Mouse (Mus musculus): Measurements from ENCODE around the gene Sdk1. TPM values are rescaled to one million over a fixed set of nuclear protein-coding genes. Genes with fewer than 3 reads are reported as not detected.

Gene Sdk1
- polyA plus RNA-seq, 1 experiment from 2014 or later, result 0.21 TPM

- H3K9ac ChIP-seq, result no peak overlapping the region
- H3K4me2 ChIP-seq, result no peak overlapping the region
- H3K36me3 ChIP-seq (replicated peaks), result no peaks in the 10 kb centered on the region
- H3K27ac ChIP-seq (replicated peaks), result no peak overlapping the region
- no peaks in the 10 kb centered on the region for H3K9me3 ChIP-seq (replicated peaks)
- no peak overlapping the region for H3K4me3 ChIP-seq (replicated peaks)
- 60% methylated on average over 4 of the region's 4 CpGs for WGBS (ENCODE audit: insufficient replicate concordance)
- no peak for ATAC-seq (ENCODE audit: insufficient read depth)
- no peaks in the 10 kb centered on the region for H3K4me1 ChIP-seq (replicated peaks)
- H3K27me3 ChIP-seq, result no peaks in the 10 kb centered on the region
Observed at GRCm38 (mm10) chr5:141390541-141390940, 149.3 kb downstream of the Sdk1 start.

DNA sequence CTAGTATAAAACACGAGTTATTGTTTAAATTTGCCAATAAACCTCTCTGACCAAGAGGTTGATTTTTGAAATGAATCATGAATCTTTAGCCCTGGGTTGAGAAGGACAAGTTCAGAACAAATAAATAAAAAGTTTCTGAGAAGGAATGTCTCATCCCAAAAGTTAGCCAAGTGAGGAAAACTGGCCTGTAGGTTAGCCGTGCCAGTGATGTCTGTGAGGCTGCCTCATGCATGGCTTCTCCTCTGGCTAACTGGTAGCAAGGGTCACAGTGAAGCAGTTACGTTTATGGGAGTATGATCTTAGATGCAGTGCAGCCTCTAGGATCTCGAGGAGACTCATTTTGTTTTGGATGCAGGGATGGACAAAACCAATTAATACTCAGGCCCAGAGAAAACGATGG is 149.9 kb downstream of the Sdk1 start:
- no peaks in the 10 kb centered on the region for H3K4me1 ChIP-seq (replicated peaks)
- no peak overlapping the region for H3K4me2 ChIP-seq
- no peak for ATAC-seq (ENCODE audit: insufficient read depth)
- H3K9ac ChIP-seq, result no peak overlapping the region
- no peaks in the 10 kb centered on the region for H3K36me3 ChIP-seq (replicated peaks)
- no peaks in the 10 kb centered on the region for H3K9me3 ChIP-seq (replicated peaks)
- no peaks in the 10 kb centered on the region for H3K27me3 ChIP-seq
- H3K27ac ChIP-seq (replicated peaks), result no peak overlapping the region
- no peak overlapping the region for H3K4me3 ChIP-seq (replicated peaks)
- 47% methylated on average over 5 of the region's 5 CpGs for WGBS (ENCODE audit: insufficient replicate concordance)

DNA sequence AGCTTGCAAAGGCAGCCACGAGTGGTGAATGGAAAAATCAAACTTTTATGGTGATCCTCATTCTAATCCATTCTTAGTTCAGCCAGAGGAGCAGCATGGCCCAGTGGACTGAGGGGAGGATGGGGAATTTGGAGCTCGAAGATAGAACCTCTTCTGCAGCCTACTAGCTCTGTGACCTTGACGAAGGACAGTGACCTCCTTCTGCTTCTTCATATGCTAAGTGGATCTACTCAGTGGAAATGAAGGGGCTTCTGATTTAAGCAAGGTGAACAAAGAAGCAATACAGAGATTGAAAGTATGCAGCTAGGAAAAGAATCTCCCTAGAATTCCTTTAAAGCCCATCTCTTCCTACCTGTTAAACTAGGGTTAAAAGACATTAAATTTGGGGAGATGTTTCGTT is 152.6 kb downstream of the Sdk1 start:
- Histone ChIP-seq H3K27me3 (no peaks in the 10 kb centered on the region), H3K9me3 (replicated peaks) (no peaks in the 10 kb centered on the region), H3K4me2 (no peak overlapping the region), H3K4me3 (replicated peaks) (no peak overlapping the region), H3K4me1 (replicated peaks) (no peaks in the 10 kb centered on the region), H3K27ac (replicated peaks) (no peak overlapping the region), H3K36me3 (replicated peaks) (no peaks in the 10 kb centered on the region), H3K9ac (no peak overlapping the region)
- no peak for ATAC-seq (ENCODE audit: insufficient read depth)
- WGBS (ENCODE audit: insufficient replicate concordance), result 52% methylated on average over 4 of the region's 4 CpGs

DNA sequence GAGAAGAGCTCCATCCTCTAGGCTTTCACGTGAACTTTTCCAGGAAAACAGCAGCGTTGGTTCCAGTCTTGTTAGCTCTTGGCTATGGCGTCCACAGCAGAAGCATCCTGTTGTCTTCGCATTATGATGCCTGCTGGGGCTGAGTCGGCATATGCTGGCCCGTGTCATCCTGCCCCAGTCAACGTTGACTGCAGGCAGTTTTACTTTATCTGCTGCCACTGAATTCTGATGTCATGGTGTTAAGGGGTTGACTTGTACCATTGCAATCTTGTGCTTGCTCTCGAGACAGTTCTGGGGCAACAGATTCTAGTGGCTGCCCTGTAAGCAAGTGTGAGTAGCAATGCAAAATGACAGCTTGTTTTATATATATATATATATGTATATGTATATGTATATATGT is 153.3 kb downstream of the Sdk1 start:
- H3K4me1 ChIP-seq (replicated peaks), result no peaks in the 10 kb centered on the region
- ATAC-seq (ENCODE audit: insufficient read depth), result no peak
- no peak overlapping the region for H3K9ac ChIP-seq
- H3K36me3 ChIP-seq (replicated peaks), result no peaks in the 10 kb centered on the region
- no peak overlapping the region for H3K27ac ChIP-seq (replicated peaks)
- H3K9me3 ChIP-seq (replicated peaks), result no peaks in the 10 kb centered on the region
- H3K4me3 ChIP-seq (replicated peaks), result no peak overlapping the region
- H3K4me2 ChIP-seq, result no peak overlapping the region
- WGBS (ENCODE audit: insufficient replicate concordance), result 49% methylated on average over 8 of the region's 8 CpGs
- no peaks in the 10 kb centered on the region for H3K27me3 ChIP-seq

DNA sequence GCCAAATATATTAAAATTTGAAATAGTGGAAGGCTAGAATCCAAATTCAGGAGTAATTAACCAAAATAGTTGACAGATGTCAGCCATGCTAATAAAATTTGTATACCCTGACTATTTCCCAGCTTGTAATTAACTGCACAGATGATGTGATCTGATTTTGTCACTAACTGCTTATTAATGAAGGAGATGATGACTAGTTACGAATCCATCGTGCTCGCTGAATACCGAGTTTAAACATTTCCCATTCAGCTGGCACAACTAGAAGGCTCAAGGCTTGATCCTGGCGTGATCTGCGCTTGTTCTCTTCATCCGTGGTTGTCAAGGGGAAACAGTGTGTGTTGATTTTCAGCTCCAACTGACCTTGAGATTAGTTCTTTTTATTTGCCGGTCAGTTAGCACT is 162.5 kb downstream of the Sdk1 start:
- H3K4me1 ChIP-seq (replicated peaks), result no peaks in the 10 kb centered on the region
- 69% methylated on average over 8 of the region's 8 CpGs for WGBS (ENCODE audit: insufficient replicate concordance)
- H3K9ac ChIP-seq, result no peak overlapping the region
- no peak for ATAC-seq (ENCODE audit: insufficient read depth)
- H3K27ac ChIP-seq (replicated peaks), result no peak overlapping the region
- H3K4me2 ChIP-seq, result no peak overlapping the region
- no peak overlapping the region for H3K4me3 ChIP-seq (replicated peaks)
- H3K36me3 ChIP-seq (replicated peaks), result no peaks in the 10 kb centered on the region
- H3K9me3 ChIP-seq (replicated peaks), result no peaks in the 10 kb centered on the region
- no peaks in the 10 kb centered on the region for H3K27me3 ChIP-seq

- Histone ChIP-seq H3K27ac (replicated peaks) (no peak overlapping the region), H3K4me2 (no peak overlapping the region), H3K9ac (no peak overlapping the region), H3K36me3 (replicated peaks) (no peaks in the 10 kb centered on the region), H3K4me3 (replicated peaks) (no peak overlapping the region), H3K27me3 (no peaks in the 10 kb centered on the region), H3K4me1 (replicated peaks) (no peaks in the 10 kb centered on the region), H3K9me3 (replicated peaks) (no peaks in the 10 kb centered on the region)
- 28% methylated on average over 2 of the region's 2 CpGs for WGBS (ENCODE audit: insufficient replicate concordance)
- no peak for ATAC-seq (ENCODE audit: insufficient read depth)
Observed at GRCm38 (mm10) chr5:141404651-141405050, 163.4 kb downstream of the Sdk1 start.

- Histone ChIP-seq H3K36me3 (replicated peaks) (no peaks in the 10 kb centered on the region), H3K27ac (replicated peaks) (no peak overlapping the region), H3K4me3 (replicated peaks) (no peak overlapping the region), H3K4me1 (replicated peaks) (no peaks in the 10 kb centered on the region), H3K9ac (no peak overlapping the region), H3K4me2 (no peak overlapping the region), H3K9me3 (replicated peaks) (no peaks in the 10 kb centered on the region), H3K27me3 (no peaks in the 10 kb centered on the region)
- ATAC-seq (ENCODE audit: insufficient read depth), result no peak
- 38% methylated on average over 7 of the region's 7 CpGs for WGBS (ENCODE audit: insufficient replicate concordance)
Observed at GRCm38 (mm10) chr5:141406926-141407325, 165.6 kb downstream of the Sdk1 start.

- Histone ChIP-seq H3K36me3 (replicated peaks) (no peaks in the 10 kb centered on the region), H3K4me3 (replicated peaks) (no peak overlapping the region), H3K27me3 (no peaks in the 10 kb centered on the region), H3K4me1 (replicated peaks) (no peaks in the 10 kb centered on the region), H3K4me2 (no peak overlapping the region), H3K9ac (no peak overlapping the region), H3K9me3 (replicated peaks) (no peaks in the 10 kb centered on the region), H3K27ac (replicated peaks) (no peak overlapping the region)
- ATAC-seq (ENCODE audit: insufficient read depth), result no peak
- WGBS (ENCODE audit: insufficient replicate concordance), result 62% methylated on average over 11 of the region's 11 CpGs
Observed at GRCm38 (mm10) chr5:141413013-141413412, 171.7 kb downstream of the Sdk1 start.

DNA sequence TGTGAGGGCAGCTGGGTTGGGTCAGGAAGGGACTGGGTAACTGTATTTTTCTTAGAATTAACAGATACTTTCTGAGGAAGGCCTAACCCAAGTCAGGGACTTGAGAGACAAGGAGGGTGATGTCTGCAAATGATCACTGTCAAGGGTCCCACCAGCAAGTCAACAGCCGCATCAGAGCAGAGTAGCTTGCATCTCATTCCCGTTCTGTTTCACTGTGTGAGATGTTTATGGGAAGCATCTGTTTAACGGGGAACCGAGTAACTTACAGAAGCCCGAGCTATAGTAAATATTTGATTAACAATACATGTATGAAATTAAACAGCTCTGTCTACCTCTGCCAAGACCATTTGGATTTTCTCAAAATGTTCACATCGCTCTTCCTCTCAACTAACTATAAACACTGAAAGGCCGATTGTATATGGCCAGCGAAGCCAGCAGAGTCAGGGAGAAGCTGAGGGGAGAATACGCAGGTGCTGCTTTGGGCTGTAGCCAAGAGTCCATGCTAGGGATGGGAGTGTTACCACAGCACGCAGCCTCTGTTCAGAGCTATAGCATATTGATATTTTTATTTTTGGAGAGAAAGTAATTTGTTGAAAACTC is 174.5 kb downstream of the Sdk1 start:
- no peak overlapping the region for H3K9ac ChIP-seq
- H3K4me3 ChIP-seq (replicated peaks), result no peak overlapping the region
- no peak overlapping the region for H3K4me2 ChIP-seq
- H3K4me1 ChIP-seq (replicated peaks), result no peaks in the 10 kb centered on the region
- H3K9me3 ChIP-seq (replicated peaks), result no peaks in the 10 kb centered on the region
- H3K27me3 ChIP-seq, result no peaks in the 10 kb centered on the region
- no peak for ATAC-seq (ENCODE audit: insufficient read depth)
- H3K27ac ChIP-seq (replicated peaks), result no peak overlapping the region
- 64% methylated on average over 10 of the region's 10 CpGs for WGBS (ENCODE audit: insufficient replicate concordance)
- no peaks in the 10 kb centered on the region for H3K36me3 ChIP-seq (replicated peaks)

DNA sequence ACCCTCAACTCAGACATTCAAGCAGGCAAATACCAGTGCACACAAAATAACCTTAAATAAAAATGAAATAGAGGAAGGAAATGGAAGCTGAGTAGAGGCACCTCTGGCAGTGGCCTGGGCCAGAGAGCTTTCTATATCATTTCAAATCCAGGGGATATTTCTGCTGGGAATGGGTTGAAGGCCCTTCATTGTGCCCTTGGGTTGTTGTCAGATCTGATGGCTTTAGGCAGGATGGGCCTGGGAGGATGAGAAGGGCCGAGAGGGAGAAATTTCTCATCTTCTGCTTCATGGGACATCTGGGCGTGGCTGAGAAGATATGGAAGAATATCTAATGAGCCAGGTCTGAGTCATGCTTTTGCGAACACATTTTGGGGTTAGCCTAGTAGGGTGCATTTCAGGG is 186.8 kb downstream of the Sdk1 start:
- H3K4me2 ChIP-seq, result no peak overlapping the region
- H3K4me1 ChIP-seq (replicated peaks), result no peaks in the 10 kb centered on the region
- no peak overlapping the region for H3K4me3 ChIP-seq (replicated peaks)
- no peaks in the 10 kb centered on the region for H3K36me3 ChIP-seq (replicated peaks)
- H3K27ac ChIP-seq (replicated peaks), result no peak overlapping the region
- H3K9me3 ChIP-seq (replicated peaks), result no peaks in the 10 kb centered on the region
- H3K9ac ChIP-seq, result no peak overlapping the region
- no peaks in the 10 kb centered on the region for H3K27me3 ChIP-seq
- ATAC-seq (ENCODE audit: insufficient read depth), result no peak
- 53% methylated on average over 3 of the region's 3 CpGs for WGBS (ENCODE audit: insufficient replicate concordance)

DNA sequence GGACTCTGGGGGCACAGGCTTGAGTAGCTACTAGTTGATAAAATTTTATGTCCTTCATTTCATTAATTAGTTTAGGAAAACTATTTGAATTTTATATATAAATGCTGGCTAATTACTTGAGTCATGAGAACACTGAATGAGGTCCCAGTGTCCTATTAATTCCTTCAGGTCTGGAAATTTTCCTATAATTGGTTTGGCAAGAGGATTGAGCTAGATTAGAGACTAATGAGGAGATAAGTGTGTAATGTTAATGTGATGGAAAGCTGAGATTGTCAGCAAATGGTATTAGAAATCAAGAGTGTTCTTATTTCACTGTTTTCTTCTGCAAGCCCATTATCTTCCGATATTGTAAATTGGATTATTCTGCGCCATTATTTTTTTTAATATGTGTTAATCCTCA is 192.0 kb downstream of the Sdk1 start:
- 71% methylated on average over 2 of the region's 2 CpGs for WGBS (ENCODE audit: insufficient replicate concordance)
- H3K9me3 ChIP-seq (replicated peaks), result no peaks in the 10 kb centered on the region
- no peaks in the 10 kb centered on the region for H3K36me3 ChIP-seq (replicated peaks)
- H3K27ac ChIP-seq (replicated peaks), result no peak overlapping the region
- no peak overlapping the region for H3K4me2 ChIP-seq
- H3K4me3 ChIP-seq (replicated peaks), result no peak overlapping the region
- no peak overlapping the region for H3K9ac ChIP-seq
- no peaks in the 10 kb centered on the region for H3K4me1 ChIP-seq (replicated peaks)
- no peaks in the 10 kb centered on the region for H3K27me3 ChIP-seq
- no peak for ATAC-seq (ENCODE audit: insufficient read depth)

DNA sequence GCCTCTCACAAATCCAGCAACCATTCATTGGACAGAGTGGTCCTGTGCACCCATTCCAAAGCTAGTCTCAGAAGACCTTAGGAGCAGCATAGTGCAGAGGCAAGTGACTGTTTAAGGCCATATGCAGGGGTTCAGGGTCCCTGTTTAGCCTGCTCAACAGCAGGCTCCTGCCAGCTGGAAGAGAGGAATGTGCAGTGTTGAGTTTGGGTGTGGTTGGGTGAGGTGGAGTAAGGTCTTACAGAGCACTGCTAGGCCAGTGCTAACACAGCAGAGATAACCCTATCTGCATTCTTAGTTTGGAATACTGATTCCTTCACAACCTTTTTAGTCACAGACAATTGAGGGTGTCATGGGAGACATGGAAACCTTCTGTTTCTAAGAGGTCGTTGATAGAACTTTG is 206.0 kb downstream of the Sdk1 start:
- Histone ChIP-seq H3K4me3 (replicated peaks) (no peak overlapping the region), H3K36me3 (replicated peaks) (no peaks in the 10 kb centered on the region), H3K9me3 (replicated peaks) (no peaks in the 10 kb centered on the region), H3K27me3 (no peaks in the 10 kb centered on the region), H3K4me2 (no peak overlapping the region), H3K9ac (no peak overlapping the region), H3K4me1 (replicated peaks) (no peaks in the 10 kb centered on the region), H3K27ac (replicated peaks) (no peak overlapping the region)
- ATAC-seq (ENCODE audit: insufficient read depth), result no peak
- 46% methylated on average over 1 of the region's 1 CpGs for WGBS (ENCODE audit: insufficient replicate concordance)

All from liver, embryonic 15.5 days (tissue).